Mouse (Mus musculus): ENCODE measurements at regions not wholly inside any gene's neighbourhood (a gene's known extent, or its start where the extent isn't known, plus 50 kb on each side); places are given as distances from the start of the nearest gene placed in this dataset.

- TF ChIP-seq EP300 (optimal IDR thresholded peaks at IDR 0.05) (no peak), CTCF (IDR thresholded peaks at IDR 0.05; ENCODE audit: low read depth) (no peak)
Measured at GRCm38 (mm10) chr9:83276291-83276690, 129.8 kb upstream of the Hmgn3 start.

All from stomach, postnatal 0 days (tissue).